Mouse (Mus musculus): ENCODE data around the gene Ctnna2.

DNA sequence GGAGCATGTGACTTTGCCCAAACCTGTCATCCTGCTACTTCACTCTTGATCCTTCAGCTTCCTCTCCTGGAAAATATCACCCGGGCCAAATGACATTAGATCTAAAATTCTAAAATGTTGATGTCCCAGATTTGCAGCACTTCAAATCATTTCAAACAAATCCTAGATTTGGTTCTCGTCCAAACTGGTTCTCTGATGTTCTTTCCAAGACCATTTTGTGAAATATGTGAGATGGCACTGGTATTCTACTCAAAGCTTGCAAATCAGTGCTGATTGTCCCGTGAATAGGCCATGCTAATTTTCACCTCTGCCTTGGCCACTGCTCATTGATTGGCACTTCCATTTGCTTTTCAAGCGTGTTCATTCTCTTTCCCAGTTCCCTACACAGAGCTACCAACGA is 571.0 kb downstream of the Ctnna2 start:
- TF ChIP-seq GATA1 (IDR thresholded peaks at IDR 0.05; ENCODE audit: borderline replicate concordance, low read length) = no peak
- TF ChIP-seq FLI1 (IDR thresholded peaks at IDR 0.05; ENCODE audit: low read length) = no peak
